Mouse (Mus musculus) E14TG2a.4 (cell line): Measurements from ENCODE around the gene Wnt3a.

ENCODE experiments used
- CTCF ChIP-seq: conservative IDR thresholded peaks from 2 replicates; pipeline ENCODE4 v1.5.1; 2014; ENCODE audit warnings: low read length
- NANOG ChIP-seq: IDR thresholded peaks from 2 replicates; pipeline ENCODE4 v1.6.1; 2014; ENCODE audit warnings: borderline replicate concordance, low read length, mixed read lengths
- POU5F1 ChIP-seq: IDR thresholded peaks from 2 replicates; pipeline ENCODE4 v1.6.1; 2014; ENCODE audit warnings: low read length, borderline replicate concordance

DNA sequence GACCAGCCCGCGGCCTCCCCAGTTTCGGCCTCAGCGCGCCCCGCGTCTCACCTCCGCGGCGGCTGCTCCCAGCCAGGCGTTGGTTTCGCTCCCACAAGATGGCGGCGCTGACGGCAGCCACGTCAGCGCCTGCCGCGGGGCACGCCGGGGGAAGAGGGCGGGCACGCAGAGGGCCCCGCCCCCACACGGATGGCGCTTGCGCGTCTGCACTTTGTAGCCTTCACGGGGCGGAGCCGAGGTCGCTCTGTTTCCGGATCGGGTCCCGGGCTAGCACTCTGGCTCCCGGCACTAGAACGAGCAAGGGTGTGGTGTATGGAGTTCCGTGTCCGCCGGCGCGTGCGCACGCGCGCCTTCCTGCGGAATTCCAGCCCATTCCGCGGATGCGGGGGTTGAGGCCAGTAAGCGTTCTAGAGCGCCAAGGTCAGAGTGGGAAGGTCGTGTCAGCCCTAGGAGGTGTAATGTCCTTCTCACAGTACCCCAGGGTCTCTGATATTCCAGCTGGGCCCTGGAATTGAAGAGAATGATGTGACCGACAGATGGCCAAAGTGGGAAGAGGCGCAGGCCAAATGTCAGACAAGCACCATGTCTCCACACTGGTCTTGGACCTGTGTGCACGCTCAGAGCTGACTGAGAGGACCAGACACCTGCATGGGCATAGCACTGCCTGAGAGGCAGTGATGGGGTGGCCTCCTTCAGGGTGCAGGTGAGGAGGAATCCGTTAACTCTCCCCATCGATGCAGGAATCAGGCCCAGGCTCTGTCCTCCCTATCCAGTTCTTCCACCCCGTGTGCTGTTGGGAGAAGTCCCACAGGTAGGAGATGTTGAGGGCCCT lies 62.2 kb downstream of the Wnt3a start, which contains the start of gene Arf1:
- no peak for TF ChIP-seq CTCF
- TF ChIP-seq NANOG: no peak
- TF ChIP-seq POU5F1: no peak
